Mouse (Mus musculus) adrenal gland, adult 8-10 months (tissue): ENCODE measurements at regions not wholly inside any gene's neighbourhood (a gene's known extent, or its start where the extent isn't known, plus 50 kb on each side); places are given as distances from the start of the nearest gene placed in this dataset.

Experiments
- DNase-seq: peaks from one replicate; pipeline ENCODE4 v3.0.0; 2022

- no peak for DNase-seq
These were observed 306.0 kb upstream of the Kazn start for GRCm38 (mm10) chr4:142545187-142545586.

GRCm38 (mm10) chr4:142544736-142545135 is 305.5 kb upstream of the Kazn start:
- no peak for DNase-seq

DNA sequence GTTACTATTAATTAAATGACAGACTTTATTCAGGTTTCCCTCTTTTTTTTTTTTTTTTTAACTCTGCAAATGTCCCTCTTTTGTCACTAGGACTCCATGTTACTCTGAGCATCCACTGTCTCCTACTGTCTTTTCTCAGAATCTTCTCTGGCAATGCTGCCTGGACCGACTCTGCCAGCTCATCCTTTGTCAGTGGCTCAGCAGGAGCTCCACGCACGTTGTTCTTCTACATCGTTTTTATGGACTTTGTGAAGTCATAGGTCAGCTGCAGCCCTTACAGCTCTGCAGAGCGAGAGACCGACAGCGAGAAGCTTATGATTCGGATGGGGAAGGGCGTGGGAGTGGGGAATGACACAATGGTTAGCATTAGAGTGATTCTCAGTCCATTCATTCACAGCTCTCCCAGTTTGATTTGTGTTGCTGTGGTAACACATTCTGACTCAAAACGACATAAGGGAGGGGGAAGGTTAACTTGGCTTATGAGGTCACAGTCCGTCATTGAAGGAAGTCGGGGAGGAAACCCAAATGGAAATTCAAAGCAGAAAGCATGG is 300.1 kb upstream of the Kazn start:
- no peak for DNase-seq

DNA sequence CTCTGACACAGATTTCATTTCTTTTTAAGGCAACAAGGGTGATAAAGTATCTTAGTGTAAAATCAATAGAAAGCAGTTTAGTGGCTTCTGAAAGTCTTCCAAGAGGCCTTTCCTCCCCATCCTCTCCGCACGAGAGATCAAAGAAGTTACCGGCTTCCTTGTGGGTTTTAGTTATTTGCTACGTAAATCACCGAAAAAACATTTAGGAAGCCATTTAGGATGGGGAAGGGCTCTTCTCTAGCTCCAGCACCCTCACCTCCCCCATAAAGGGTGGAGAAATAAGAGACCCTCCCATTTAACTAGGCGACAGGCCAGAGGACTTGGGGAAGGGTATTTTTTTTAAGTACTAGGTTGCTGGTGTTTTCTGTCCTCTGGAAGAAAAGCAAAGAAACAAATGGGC is 287.9 kb upstream of the Kazn start:
- DNase-seq = no peak

- DNase-seq = no peak
These were observed 278.6 kb upstream of the Kazn start for GRCm38 (mm10) chr4:142517478-142518455.

GRCm38 (mm10) chr4:142514751-142515150 is 275.6 kb upstream of the Kazn start:
- DNase-seq = no peak

DNA sequence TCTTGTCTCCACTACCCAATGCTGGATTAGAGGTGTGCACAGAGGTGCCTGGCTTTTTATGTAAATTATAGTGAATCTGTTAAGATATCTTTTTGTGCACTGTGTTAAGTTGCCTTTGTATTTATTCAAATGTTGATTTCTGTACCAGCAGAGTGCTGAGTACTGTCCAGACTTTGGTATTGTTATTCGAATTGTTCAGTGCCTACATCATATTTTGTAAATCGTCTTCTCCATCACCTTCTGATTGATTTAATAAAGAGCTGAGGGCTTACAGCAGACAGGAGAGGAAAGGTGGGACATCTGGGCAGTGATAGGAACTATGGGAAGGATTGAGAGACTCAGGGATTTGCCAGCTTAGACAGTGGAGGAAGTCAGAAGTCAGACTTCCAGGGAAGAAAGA is 270.2 kb upstream of the Kazn start:
- no peak for DNase-seq

GRCm38 (mm10) chr4:142506383-142507211 is 267.4 kb upstream of the Kazn start:
- DNase-seq = no peak

DNA sequence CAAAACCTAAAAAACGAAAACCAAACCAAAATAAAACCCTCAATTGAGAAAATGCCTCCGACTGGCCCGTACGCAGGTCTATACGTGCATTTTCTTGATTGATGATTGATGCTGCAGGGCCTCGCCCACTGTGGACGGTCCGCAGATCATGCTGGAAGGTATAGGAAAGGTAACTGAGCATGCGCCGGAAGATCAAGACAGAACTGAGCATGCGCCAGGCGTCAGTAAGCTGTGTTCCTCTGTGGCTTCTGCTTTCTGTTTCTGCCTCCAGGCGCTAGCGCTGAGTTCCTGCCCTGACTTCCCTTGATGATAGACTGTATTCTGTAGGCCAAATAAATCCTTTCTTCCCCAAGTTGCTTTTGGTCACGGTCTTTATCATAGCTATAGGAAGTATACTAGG is 264.6 kb upstream of the Kazn start:
- DNase-seq = no peak

DNA sequence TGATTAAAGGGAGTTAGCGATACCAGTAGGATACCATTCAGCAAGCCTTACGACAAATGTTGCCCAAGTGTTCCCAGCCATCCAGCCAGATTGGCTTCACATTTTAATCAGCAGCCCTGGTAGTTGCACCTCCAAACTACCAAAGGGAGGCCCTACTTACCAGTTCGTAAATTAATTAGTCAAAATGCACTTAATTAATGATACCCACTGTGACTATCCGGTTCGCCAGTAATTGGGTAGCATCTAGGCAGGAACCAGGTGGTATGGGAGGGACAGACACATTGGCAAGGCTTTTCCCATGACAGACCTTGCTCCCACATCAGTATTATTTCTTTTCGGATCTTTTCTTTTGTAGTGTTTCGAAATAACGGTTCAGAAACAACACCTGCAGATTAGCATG is 262.0 kb upstream of the Kazn start:
- DNase-seq = no peak

GRCm38 (mm10) chr4:142500541-142500940 is 261.3 kb upstream of the Kazn start:
- DNase-seq = no peak

DNA sequence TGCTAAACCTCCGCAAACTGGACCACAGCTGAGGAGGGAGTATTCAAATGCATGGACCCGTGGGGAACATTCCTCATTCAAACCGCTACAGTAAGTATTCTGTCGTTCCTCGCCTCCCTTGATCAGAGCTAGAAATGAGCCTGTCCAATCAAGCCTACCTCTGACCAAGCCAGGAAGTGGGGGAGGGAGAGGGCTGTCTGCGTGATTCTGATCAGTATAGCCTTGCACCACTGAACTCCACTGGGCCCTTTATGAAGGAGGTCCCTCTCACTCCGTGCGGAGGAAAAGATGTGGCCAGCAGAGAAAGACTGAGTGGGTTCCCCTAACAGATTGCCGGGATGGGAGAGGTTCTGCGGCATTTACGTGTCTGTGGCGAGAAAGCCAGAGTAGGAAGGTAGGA is 257.4 kb upstream of the Kazn start:
- DNase-seq = no peak

GRCm38 (mm10) chr4:142492926-142493492 is 253.8 kb upstream of the Kazn start:
- peak; percentile 6 for DNase-seq

GRCm38 (mm10) chr4:142485784-142486423 is 246.7 kb upstream of the Kazn start:
- no peak for DNase-seq

- DNase-seq = no peak
These were observed 236.4 kb upstream of the Kazn start for GRCm38 (mm10) chr4:142475632-142476031.

DNA sequence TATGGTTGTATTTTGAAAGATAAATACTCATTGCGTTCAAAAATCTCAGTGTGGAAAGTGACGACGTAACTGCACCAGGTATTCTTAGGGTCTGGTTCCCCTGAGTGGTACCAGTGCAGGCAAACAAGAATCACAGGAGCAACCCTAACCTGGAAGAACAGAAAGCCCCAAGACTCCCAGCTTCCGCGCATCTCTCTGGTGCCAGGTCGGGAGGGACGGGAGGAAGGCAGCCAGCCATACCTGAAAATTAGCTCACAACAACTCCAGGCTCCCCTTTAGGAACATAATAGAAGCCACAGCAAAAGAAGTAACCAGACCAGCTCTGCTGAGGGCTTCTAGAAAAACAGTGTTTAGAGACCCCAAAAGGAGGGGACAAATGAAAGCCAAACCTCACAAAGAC is 235.4 kb upstream of the Kazn start:
- no peak for DNase-seq

GRCm38 (mm10) chr4:142474018-142474417 is 234.8 kb upstream of the Kazn start:
- DNase-seq = peak; percentile 55

GRCm38 (mm10) chr4:142473284-142473683 is 234.1 kb upstream of the Kazn start:
- no peak for DNase-seq

- no peak for DNase-seq
These were observed 233.1 kb upstream of the Kazn start for GRCm38 (mm10) chr4:142472332-142472731.

- no peak for DNase-seq
These were observed 231.6 kb upstream of the Kazn start for GRCm38 (mm10) chr4:142470784-142471183.

DNA sequence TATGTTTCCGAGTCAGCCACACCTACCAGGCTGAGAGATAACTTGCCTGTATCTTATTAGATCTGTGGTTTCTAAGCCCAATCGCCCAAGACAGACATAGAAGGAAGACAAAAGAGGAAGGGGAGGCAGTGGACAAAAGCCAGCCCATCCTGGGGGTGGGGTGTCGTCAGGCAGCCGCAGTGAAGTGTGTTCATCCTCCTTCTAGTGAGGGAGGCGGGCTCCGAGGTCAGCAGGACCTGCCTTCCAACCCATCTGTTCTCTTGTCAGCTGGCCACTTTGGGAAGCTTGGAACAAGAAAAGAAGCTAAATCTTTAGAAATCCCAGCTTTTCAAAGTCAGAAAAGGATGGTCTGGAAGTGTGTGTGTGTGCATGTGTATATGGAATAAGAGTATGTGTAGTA is 228.7 kb upstream of the Kazn start:
- no peak for DNase-seq

DNA sequence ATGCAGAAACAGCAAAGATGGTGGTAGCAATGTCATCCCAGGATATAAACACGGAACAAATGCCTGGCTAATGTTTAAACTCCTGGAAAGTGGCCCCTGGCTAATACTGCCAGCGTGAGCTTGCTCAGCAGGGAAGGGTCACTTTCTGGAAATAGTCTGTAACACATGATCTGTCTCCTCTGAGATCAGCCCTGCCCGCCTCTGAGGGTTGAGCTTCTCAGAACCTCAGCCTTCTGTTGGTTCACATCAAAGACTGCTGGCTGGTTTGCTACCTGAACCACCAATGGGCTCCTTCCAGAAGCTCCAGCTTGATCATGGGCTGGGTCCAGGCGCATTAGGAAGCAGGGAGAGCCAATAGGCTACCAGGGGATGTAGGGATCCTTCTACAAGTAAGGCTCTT is 226.0 kb upstream of the Kazn start:
- no peak for DNase-seq
